Mouse (Mus musculus): ENCODE measurements around the gene Fancg.
"Not testable (repeated sequence)": the region's sequence is repeated elsewhere in the genome, so short reads cannot be mapped to it uniquely, and the experiment has no call there.

Fancg gene

DNA sequence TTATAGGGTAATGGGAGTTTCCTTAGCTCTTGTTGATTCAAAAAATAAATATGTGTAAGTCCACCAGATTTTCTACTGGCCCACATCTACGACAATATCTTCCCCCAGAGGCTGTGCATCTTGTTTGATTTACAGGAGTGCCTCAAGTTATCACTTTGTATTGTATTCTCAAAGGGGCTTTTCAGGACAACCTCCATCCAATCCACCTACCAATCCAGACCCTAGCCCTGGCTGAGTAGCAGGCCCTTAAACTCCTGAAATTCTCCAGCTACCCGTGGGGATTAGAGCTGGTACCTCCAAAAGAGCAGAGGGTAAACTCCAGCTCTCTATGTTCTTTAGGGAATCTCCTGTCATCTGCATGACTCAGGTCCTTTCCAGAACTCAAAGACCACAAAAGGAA is 12.3 kb downstream of the Fancg start:
- no peak for DNase-seq

DNA sequence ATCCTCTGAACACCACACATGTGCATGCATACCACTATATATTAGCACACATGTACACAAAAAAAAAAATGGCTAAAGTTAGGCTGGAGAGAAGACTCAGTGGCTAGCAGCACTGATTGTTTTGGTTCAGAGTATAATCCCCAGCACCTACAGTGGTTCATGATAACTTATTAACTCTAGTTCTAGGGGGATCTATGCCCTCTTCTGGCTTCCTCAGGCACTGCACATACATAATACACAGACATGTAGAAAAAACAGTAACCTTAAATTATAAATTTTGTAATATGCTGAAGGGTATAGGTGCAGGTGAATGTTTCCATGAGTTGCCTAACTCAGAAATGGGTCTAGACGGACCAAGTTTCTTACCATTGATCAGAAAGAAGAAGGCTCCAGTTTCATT is 22.0 kb downstream of the Fancg start:
- no peak for DNase-seq

DNA sequence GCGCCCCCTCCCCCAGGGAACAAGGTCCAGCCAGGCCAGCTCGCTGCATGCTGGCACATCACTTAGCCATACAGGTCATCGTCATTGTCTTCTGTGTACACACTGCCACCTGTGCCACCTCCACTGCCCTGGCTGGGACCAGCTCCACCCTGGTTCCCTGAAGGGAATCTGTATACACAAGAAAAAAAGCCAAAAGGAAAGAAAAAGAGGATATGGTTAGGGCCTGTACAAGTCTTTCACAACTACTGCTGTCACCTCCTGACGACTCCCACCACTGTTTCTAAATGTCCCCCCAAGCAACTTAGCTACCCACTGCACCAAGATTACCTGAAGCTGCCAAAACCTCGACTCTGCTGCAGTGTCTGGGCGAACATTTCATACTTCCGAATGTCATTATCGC is 29.8 kb downstream of the Fancg start:
- DNase-seq = not testable (repeated sequence)

DNA sequence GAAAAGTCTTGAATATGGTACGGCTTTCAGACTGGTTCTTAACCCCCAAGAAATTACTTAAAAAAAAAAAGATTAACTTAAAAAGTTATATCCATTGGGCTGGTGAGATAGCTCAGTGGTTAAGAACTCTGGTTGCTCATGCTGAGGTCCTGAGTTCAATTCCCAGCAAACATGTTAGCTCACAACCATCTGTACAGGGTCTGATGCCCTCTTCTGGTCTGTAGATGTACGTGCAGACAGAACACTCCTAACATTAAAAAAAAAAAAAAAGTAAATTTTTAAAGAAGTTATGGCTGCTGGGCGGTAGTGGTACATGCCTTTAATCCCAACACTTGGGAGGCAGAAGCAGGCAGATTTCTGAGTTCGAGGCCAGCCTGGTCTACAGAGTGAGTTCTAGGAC is 32.2 kb downstream of the Fancg start:
- DNase-seq = no peak

DNA sequence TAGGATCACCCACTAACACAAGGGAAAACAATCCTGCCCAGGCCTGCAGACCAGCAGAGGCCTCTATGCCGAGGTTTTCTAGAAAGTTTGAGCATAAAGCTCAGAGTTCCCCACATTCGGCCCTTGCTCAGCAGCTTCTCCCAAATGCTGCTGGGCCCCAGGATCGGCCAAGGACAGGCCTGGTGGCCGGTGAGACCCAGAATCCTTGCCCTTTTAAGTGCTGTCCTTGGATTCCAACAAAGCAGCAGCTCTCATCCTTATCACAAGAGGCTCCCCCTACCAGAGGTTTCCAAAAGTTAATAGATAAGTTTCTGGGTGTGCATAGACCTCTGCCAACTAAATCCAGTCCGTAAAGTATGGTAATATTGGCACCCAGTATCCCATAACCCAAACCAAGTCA is 36.4 kb downstream of the Fancg start:
- DNase-seq = no peak

DNA sequence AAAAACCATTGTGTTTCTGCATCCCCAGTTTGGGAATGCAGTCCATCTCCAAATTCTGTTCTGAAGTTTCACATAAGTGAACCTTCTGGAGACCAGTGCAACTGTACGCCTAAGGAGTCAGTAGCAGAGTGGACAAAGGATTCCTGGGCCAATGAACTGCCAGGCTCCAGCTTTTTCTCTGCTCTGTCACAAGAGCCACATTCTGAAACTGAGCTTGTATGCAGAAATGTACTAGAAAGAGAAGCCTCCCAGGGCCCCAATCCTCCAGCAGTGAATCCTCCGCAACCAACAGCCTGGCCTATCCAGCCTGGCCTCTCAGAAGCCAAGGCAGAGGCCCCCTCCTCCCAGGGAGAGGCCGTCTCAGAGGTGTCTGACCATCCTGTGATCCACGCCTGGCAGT is 37.4 kb downstream of the Fancg start:
- no peak for DNase-seq

GRCm38 (mm10) chr4:42969304-42969703 is 41.0 kb downstream of the Fancg start, which contains the start of gene 1700022I11Rik:
TSS of gene 1700022I11Rik (plus strand) at chr4:42969604.
- no peak for DNase-seq

- DNase-seq = peak; percentile 73
Observed at GRCm38 (mm10) chr4:42965039-42965719, 45.1 kb downstream of the Fancg start.

DNA sequence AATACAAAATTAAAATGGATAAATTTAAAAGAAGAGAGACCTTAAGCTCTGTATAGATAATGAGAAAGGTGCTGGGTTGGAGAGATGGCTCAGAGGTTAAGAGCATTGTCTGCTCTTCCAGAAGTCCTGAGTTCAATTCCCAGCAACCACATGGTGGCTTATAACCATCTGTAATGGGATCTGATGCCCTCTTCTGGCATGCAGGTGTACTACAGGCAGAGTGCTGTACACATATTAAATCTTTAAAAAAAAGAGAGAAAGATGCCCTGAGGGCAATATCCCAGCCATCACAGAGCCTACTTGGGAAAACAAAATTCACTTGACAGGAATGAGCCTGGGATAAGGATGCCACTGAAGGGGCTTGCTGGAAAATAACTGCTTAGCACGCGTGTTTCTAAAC is 46.8 kb downstream of the Fancg start:
- peak; percentile 39 for DNase-seq

DNA sequence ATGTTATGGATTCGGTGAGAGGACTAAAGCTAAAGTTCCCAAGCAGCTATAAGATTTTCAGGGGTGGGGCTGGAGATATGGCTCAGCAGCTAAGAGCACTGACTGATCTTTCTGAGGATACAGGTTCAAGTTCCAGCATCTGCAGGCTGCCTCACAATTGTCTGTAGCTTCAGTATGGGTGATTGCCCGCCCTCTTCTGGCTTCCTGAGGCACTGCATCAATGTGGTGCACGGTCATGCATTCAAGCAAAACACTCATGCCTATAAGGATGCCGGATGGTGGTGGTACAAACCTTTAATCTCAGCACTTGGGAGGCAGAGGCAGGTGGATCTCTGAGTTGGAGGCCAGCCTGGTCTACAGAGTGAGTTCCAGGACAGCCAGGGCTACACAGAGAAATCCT is 48.7 kb downstream of the Fancg start:
- peak; percentile 84 for DNase-seq

- DNase-seq = no peak
Observed at GRCm38 (mm10) chr4:42959382-42959781, 50.9 kb downstream of the Fancg start.

DNA sequence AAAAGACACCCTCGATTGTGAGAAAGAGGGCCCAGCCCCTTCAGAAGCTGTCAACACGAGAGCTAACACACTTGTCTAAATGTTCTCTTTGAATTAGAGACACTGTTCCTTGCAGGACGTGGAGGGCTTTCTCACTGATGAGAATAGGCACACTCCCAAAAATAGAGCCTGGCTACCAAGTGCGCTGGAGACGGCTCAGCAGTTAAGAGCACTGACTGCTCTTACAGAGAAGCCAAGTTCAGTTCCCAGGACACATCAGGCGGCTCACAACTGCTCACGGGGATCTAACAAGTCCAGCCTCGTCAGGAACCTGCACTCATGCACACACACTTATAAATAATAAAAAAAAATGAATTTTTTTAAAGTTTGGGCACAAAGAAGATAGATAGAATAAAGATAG is 51.4 kb downstream of the Fancg start:
- DNase-seq = no peak

GRCm38 (mm10) chr4:42957979-42958378 is 52.3 kb downstream of the Fancg start:
- no peak for DNase-seq

DNA sequence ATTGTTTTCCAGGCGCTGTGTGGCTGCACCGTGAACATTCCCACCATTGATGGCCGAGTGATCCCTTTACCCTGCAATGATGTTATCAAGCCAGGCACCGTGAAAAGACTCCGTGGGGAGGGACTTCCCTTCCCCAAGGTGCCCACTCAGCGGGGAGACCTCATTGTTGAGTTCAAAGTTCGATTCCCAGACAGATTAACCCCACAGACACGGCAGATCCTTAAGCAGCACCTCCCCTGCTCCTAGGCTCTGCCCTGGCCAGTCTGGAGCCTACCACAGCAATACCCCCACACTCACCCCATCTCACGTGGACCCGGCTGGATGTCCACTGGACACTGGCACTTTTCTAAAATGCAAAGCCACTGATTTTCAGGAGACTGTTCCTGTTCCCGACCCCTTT is 53.0 kb downstream of the Fancg start:
- DNase-seq = no peak

DNA sequence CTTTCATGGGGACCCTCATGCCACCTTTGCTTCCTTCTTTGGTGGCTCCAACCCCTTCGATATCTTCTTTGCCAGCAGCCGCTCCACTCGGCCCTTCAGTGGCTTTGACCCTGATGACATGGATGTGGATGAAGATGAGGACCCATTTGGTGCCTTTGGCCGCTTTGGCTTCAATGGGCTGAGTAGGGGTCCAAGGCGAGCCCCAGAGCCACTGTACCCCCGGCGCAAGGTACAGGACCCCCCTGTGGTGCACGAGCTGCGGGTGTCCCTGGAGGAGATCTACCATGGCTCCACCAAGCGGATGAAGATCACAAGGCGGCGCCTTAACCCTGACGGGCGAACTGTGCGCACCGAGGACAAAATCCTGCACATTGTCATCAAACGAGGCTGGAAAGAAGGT is 53.7 kb downstream of the Fancg start:
- DNase-seq = no peak

DNA sequence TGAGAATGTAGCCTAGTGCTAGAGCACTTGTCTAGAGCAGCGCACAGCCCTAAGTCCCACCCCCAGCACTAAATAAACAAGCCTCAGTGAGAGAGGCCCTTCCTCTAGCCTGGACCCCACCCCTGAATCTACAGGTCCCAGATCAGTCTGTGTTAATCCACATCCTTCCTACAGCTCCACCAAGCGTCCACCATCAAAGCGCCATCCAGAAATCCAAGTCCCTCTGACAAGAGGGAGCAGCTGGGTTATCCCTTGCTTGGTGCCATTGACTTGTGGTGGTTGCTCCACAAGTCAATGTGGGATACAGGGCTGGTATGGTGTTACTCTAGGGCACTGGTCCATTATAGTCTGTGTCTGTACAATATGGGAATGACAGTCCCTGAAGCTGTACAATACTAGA is 55.1 kb downstream of the Fancg start:
- DNase-seq = no peak

GRCm38 (mm10) chr4:42954297-42954696 is 56.0 kb downstream of the Fancg start:
- peak; percentile 81 for DNase-seq

GRCm38 (mm10) chr4:42953435-42954094 is 56.7 kb downstream of the Fancg start:
- no peak for DNase-seq

- DNase-seq = no peak
Observed at GRCm38 (mm10) chr4:42952563-42952962, 57.7 kb downstream of the Fancg start.
